Mouse (Mus musculus) neural tube, embryonic 10.5 days (tissue): ENCODE data around the gene Zfp668.

Experiments used
- DNase-seq: peaks from one replicate; pipeline ENCODE4 v3.0.0-alpha.2; 2017; ENCODE audit warnings: low spot score; ENCODE audit errors: extremely low spot score

Gene Zfp668

DNA sequence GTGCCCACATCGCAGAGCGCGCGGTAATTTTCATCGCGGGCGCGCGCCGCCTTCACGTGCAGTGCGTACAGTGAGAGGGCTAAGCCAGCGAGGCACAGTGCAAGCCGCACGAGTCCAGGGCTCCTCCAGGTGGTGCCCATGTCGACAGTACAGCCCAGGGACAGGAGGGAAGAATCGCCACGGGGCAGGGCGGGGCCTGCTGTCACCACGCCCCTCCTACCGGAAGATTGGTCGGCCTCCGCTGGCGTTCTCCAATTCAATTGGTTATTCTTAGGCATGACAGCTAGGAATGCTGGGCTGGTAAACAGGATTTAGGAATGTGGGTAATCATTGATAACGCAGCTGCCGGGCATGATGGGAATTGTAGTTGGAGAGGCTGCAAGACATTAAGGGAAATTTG, 18.8 kb upstream of the Zfp668 start, which contains the start of the genes Gm21974 and Vkorc1:
TSS of gene Gm21974 (minus strand) at position 13 of the 400 bp plus-strand sequence.
TSS of gene Vkorc1 (minus strand) at position 176 of the 400 bp plus-strand sequence.
- peak; percentile 93 for DNase-seq

GRCm38 (mm10) chr7:127894480-127894879, 17.9 kb upstream of the Zfp668 start:
- no peak for DNase-seq

DNA sequence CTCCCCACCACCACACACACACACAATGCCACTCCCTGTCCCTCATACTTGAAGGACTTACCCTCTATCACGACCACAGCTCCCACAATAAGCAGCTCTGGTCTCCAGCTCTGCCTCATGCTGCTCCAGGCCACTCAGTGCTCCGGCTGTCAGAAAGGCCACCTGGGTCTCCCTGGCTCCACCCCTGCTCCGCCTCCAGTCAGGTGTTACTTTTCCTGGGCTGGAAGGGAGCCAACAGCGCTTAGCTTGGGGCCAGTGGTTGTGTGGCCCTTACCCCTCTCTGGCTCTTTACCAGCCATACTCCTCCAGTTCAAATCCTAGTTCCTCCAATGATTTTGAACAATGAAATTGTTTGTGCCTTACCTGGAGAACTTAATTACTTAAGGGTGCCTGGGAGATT, 14.2 kb upstream of the Zfp668 start, which contains the start of gene Prss53:
TSS of gene Prss53 (minus strand) at position 173 of the 400 bp plus-strand sequence.
- DNase-seq, result no peak

GRCm38 (mm10) chr7:127888821-127889220, 12.2 kb upstream of the Zfp668 start:
- DNase-seq, result no peak

DNA sequence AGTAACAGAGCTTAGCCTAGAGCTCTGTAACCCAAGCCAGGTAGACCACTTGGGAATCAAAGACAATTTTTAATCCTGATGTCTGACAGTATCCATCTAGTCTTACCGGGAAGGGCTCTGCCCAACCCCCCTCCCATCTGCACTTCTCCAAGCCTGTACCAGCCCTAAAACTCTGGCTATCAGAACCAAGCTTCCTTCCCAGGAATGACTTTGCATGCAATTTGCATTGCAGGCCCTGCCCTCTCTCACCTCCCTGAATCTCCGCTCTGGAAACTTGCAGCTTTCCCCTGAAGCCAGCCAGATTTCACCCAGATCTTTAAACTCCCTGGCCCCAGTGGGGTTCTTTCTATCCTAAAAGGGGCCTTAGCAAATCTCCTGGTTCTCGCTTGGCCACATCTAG, 11.2 kb upstream of the Zfp668 start:
- DNase-seq, result no peak

- DNase-seq, result no peak
Observed at GRCm38 (mm10) chr7:127887191-127887590, 10.6 kb upstream of the Zfp668 start.

- no peak for DNase-seq
Observed at GRCm38 (mm10) chr7:127886551-127886950, 9.9 kb upstream of the Zfp668 start.

- DNase-seq, result no peak
Observed at GRCm38 (mm10) chr7:127885951-127886350, 9.3 kb upstream of the Zfp668 start.

- no peak for DNase-seq
Observed at GRCm38 (mm10) chr7:127880431-127880830, 3.8 kb upstream of the Zfp668 start.

DNA sequence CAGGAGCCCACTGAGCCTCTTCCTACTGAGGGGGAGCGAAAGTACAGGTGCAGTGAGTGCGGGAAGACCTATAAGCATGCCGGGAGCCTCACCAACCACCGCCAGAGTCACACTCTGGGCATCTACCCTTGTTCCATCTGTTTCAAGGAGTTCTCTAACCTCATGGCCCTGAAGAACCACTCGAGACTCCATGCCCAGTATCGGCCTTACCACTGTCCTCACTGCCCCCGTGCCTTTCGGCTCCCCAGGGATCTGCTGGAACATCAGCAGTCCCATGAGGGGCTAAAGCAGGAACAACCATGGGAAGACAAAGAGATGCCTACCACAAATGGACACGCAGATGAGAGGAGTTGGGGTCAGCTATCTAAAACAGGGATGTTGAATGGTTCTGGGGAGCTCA, 2.7 kb upstream of the Zfp668 start:
- DNase-seq, result no peak

DNA sequence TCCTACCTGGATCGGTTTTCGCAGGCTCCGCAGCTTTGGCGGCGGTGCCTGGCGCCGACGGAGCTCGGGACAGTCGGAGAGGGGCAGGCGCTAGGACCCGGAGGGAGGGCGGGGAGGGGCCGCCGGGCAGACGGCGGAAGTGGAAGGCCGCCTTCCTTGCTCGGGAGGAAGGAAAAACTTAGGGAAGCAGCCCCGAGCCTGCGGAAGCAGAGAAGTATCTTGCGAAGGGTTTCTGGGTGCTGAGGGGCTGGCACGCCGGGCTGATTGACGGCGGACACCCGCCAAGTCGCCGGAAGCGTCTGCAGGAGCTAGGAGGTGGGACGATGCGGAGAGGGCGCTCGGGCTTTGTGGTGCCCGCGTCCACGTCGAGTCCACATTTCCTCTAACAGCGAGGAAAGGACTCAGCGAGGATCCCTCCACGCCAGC, 574 bp downstream of the Zfp668 start, which contains the start of gene Zfp646:
TSS of gene Zfp646 (plus strand) at position 181 of the 426 bp plus-strand sequence.
- DNase-seq, result peak; percentile 93

GRCm38 (mm10) chr7:127875627-127876001, 1.0 kb downstream of the Zfp668 start:
- DNase-seq, result peak; percentile 100

DNA sequence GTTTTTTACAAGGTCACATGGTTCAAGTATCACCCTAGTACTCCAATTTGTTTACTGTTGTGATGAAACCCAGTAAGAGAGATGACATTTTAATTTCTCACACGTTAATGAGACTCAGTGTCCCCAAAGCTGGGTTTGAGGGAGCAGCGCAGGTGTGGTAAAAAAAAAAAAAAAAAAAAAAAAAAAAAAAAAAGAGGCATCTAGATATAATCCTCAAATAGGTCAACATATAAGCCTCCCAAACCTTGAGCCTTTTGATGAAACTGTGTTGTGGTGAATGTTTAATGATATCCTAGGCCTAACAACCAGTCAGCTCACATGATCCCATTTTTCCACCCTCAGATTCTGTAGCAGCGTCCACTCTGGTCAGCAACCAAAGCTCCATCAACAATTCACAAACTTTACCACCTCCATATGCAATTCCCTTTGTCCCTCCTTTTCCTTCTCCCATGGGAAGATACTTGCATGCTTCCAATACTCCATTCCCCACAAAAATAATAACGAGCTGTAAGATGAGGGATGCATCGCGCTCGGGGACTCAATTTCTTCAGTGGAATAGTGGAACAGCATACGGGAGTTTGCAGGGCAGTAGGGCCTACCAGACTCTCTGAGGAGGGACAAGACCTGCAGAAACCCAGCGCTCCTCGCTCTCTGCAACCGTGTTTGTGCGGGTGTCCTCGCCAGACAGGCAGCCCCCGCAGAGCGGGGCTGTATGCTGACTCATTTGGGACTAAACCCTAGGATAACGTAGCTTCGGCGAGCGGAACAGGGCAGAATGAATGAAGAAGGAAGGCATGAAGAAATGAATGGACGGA, 1.6 kb downstream of the Zfp668 start:
- no peak for DNase-seq

GRCm38 (mm10) chr7:127870136-127870821, 6.3 kb downstream of the Zfp668 start:
- no peak for DNase-seq

DNA sequence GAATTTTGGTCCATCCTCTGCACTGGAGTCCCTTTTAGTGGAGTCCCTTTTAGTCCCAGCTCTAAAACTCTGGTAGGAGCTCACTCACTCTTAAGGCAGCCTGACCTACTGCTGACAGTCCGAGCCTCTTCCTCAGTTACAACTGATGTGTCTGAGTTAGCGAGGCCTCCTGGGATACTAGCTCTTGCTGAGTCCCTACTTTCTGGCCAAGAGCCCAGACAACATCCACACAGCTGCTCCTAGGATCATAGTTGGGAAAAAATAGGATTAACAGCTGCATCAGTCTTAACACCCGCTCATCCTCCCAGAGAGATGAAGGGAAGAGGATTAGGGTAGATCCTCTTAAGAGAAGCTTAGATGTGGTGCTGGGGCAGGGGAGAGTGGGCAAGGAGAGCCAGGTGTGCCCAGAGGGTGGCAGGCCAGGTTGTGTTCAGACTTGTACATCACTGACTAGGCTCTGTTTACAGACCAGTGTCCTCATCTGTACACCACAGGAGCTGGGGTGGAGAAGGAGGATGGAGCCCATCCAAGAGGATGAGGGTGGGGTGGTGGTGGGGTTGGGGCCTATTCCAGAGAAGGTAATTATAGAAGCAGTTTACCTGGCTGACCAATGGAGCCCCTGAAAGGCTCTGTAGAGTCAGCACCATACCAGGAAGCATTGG, 7.3 kb downstream of the Zfp668 start:
- DNase-seq, result no peak

GRCm38 (mm10) chr7:127867641-127868040, 9.0 kb downstream of the Zfp668 start:
- no peak for DNase-seq

GRCm38 (mm10) chr7:127866434-127866833, 10.2 kb downstream of the Zfp668 start:
- no peak for DNase-seq

- DNase-seq, result no peak
Observed at GRCm38 (mm10) chr7:127858258-127858657, 18.4 kb downstream of the Zfp668 start.

DNA sequence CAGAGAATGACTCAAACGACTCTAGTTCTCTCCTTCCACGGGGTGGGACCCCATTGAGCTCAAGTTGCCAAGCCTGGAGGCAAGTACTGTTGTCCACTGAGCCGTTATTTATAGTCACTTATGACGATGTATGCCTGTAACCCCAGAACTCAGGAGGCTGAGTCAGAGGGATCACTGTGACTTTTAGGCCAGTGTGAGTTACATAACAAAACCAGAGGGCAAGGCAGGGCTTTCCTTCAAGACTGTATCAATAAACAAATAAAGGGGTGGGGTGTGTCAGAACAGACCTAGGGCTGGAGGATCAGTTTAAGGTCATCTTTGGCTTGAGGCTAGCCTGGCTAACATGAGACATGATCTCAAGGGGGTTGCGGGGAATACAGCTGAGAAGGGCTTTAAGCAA, 25.7 kb downstream of the Zfp668 start:
- no peak for DNase-seq

DNA sequence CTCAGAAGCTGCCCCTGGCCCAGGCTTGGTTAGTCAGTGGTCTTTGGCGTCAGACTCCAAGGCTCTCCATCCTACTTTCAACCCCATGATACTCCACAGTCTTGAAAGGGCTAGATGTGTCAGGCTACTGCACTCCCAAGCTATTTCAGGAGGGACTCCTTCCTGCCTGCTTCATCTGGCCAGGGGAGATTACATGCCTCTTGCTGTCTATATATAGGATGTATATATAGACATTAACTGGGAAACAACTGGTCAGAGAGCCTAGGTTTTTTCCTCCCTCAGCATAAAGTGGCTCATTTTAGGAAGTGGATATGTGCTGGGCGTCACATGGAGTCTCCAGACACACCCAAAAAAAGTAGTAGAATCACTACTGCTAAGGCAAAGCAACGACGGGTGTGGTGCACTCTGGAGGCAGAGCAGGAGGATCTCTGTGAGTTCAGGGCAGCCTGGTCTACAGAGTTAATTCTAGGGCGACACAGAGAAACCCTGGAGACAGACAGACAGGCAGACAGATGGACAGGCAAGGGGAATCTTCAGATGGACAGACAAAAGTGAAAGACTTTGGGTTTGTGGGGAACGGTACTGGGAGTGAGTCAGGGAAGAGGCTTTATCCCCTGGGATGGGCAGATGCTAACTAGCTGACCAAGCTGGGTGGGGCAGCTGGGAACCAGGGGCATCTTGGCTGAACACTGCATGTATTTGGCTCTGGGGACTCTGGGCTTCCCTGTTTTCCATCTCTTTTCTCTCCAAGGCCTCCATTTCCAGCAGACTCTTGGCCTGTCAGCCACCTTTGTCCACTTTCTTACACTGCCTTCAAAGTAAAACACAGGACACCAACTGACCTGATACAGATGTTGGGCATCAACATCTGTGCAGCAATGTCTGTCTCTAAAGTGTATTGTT, 26.4 kb downstream of the Zfp668 start:
- no peak for DNase-seq
